Mouse (Mus musculus) embryonic fibroblast, embryonic 13.5 days (primary cell): Measurements from ENCODE around the gene 1110008L16Rik.

Source experiments
- CTCF ChIP-seq: IDR thresholded peaks from 2 replicates; pipeline ENCODE4 v1.5.1; 2011; ENCODE audit warnings: mild to moderate bottlenecking, control low read depth, low read length, moderate library complexity, borderline replicate concordance; ENCODE audit not compliant: insufficient read depth
- POLR2A ChIP-seq: IDR thresholded peaks from 2 replicates; pipeline ENCODE4 v1.6.1; 2011; ENCODE audit warnings: low read depth, mild to moderate bottlenecking, control low read depth, low read length, moderate library complexity

DNA sequence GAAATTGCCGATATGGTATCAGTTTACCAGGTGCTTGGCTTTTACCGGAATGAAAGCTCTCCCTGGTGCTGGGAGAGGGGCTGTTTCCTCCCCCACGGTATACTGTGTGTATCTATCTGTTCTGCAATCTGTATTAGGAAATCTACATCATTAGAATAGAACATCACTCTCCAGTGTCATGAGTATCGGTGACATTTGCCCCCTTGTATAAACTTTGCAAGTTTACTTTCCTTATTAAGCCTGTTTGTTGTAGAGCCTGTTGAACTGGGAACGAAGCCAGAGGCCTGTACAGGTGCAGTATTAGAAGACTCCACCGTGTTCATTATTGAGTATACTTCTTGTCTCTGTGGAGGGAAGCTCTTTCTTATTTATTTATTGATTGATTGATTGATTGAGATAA, 54.0 kb downstream of the 1110008L16Rik start:
- TF ChIP-seq CTCF (no peak), POLR2A (no peak)
